Mouse (Mus musculus) embryo, embryonic 10 days (tissue): ENCODE data around the gene Bsx.

Experiments
- DNase-seq: peaks from one replicate; pipeline ENCODE4 v3.0.0-alpha.2; 2015; ENCODE audit warnings: low spot score

Gene Bsx

DNA sequence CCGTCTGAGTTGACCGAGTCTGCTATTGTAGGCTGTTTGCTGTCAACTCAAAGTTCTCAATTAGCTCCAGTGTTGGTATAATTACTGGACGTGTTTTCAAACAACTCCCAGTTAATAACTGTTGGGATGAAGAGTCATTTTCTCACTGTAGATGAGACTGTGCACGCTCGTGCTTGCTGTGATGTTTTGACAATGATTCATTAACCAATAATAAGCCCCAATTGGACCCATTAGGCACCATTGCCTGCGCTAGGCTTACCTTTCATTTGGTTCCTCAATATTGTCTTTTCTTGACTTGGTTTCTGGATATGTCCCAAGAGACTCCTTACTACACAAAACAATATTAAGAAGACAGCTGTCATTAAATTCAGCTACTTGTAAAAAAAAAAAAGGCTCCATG, 18.5 kb downstream of the Bsx start:
- DNase-seq, result no peak

DNA sequence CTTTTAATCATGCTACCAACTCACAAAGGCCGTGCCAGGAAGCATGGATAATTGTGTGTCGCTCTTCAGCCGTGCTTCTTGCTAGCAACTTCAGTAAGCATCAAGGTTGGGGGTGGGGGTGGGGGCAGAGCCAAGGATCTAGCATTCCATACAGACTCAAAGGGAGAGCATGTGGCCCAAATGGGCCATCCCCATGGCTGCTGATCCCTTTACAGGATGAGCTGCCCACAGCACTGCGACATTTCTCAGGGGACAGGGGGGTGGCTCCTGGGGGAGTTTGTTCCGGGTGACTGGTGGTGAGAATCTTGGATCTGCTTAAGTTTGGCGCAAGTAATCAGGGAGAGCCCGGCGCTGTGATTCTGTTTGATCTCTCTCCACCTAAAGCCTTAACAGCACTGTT, 33.5 kb downstream of the Bsx start:
- no peak for DNase-seq

DNA sequence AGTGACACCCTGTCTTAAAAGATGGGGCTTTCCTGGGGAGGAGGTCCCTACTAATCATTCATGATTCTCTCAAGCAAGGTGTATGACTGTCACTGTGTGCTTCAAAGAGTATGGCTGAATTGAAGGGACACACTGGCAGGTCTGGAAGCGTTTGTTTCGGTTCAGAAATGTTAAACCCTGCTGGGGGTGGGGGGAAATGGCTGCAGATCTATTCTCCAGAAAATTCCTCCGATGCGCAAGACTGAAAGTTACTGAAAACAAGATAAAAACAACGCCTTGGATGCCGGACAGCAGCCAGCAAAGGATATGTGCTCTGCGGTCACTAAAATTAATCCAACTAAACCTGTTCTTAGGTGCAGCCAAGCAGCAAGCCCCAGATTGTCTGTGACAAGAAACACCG, 34.5 kb downstream of the Bsx start:
- DNase-seq, result no peak

DNA sequence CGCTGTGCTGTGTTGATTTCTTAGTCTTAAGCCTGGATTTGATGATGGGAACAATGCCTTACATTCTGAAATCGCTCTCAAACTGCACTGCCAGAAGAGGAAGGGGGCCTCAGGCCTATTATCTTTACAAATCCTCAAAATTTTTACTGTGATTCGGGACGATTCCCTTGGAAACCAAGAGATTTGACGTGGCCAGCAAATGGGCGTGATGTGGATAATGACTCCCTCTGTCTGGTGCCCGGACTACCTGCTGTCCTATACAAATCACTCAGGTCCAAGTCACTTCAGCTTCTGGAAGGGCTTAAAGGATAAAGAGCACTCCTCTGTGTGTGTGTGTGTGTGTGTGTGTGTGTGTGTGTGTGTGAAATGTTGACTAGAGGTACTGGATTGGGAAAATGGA, 35.0 kb downstream of the Bsx start:
- DNase-seq, result no peak

DNA sequence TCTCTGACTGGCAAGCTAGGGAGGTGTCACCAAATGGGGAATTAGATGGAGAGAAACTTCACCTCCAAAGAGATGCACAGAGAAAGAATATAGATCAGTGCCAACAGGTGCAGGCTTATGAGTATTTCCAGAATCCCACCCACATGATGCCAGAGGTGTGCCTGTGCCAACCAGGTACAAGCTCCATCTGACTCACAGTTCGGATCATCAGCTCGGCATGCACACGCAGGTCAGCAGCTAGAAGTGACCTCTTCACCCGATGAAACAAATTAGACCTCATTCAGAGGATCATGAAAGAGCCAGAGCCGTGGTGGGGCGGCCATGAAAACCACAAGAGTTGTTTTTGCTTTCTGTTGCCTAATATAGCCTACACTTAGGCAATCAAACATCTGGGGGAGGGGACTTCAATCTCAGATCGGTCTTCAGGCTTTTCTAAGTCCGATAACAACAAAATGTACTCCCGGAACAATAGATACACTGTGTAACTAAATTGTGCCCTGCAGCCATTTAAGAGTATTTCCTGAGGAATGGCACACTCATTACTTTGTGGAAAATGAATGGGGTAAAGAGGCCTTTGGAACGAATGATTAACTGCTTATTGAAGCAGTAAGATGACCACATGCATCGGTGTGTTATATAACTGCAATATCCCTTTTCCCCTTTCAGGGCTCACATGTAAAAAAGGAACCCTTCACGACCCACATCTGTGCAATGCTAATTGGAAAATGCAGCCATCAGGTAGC, 44.1 kb downstream of the Bsx start:
- DNase-seq, result peak; percentile 22

DNA sequence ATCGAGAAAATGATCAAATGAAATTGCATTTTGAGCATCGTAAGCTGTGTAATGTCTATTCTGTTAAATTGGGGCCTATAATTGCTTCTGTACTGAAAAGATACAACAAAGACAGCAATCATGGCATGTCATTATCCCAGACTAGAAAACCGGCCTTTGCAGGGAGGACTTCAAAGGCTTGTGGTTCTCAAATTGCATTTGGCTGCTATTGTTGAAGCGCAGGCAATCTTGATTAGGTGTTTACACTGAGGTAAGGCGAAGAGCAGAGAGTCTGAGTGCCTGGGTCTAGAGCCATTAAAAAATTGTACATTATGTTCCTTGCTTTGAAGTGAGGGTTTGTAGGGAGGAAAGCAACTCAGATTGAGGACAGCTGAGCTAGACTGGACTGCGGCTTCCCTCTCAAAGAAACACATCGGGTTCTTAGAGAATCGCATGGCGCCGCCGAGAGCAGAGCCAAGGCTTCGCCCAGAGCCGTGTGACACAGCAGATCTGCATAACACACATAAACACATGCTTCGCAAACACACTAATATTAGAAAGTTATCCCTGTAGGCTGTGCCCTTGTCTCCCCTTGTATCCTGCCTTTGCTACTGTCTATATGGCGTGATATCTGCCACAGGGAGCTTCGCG, 53.5 kb downstream of the Bsx start:
- no peak for DNase-seq
